Mouse (Mus musculus) duodenum, adult 2 months (tissue): ENCODE results near the gene Dhh. TPM values are rescaled to one million over a fixed set of nuclear protein-coding genes. Genes with fewer than 3 reads are reported as not detected.

Source experiments
- polyA plus RNA-seq: library from polyadenylated mRNA; depleted of rRNA; stranded (reverse); fragments of >200 nt; gene quantifications from 2 replicates; pipeline ENCODE4 v1.2.3, GENCODE M21; 2012; ENCODE audit warnings: low replicate concordance; rRNA removed

The Dhh gene
- 0.38 and 0.48 TPM in 2 replicates for polyA plus RNA-seq

DNA sequence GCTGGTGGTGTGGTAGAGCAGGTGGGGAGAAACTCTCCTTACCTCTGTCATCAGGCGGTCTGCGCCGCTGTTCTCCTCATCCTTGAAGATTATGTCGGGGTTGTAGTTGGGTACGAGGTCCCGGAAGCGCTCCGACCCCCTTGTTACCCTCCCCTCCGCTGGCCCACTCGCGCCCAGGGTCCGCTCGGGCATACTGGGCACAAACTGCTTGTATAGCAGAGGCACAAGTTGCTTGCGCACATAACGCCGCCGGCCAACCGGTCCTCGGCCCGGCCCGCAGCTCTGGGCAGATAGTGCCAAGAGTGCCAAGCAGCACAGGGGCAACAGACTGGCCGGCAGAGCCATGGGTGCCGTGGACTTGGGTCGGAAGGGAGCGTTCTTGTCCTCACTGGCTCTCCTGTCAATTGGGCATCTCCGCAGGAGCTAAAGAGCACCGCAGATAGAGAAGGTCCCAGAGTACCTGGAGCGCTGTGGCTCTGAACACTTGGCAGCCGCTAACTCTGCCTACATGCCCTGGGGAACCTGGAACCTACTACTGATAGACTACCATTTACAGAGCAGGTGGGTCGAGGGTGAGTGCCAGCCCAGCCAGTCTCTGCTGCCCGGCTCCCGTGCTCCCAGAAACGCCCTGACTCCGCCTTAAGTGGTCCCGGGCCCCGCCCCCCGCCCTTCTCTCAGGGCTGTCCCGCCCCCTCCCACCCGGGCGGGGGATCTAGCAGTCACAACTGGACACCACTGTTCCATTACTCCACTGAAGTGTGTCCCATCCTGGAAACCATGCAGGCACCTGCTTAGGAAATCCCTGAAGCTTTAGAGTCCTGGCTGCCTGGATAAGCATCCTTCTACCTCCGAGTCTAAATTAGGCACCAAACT lies at the start of gene Dhh:
Gene Dhh (minus strand): TSS at position 613 of the 873 bp plus-strand sequence.

DNA sequence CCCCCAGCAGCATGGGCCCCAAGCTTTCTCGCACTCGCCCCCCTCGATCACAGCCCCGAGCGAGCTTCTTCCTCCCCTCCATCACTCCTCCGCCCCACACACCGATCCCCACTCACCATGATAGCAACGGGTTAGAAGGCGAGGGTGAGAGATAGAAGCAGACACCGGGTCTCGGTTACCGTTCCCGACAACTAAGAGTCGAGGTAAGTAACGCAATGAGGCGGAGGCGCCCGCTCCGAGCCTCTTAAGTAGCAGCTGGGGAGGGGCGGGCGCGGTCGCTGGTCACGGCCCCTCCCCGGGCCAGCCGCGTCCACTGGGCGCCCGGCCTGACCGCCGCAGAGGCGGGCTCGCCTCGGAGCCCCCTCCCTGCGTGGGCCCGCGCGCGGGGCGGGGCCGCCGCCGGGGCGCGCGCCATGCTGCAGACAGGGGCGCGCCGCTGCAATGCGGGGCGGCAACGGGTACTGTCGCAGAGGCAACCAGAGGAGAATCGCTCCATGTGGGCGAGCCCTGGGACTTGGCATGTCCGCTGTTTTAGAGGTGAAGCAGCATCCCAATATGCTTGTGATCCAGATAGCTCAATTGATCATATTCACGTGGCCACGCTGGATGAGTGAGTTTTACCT lies 36.0 kb upstream of the Dhh start, which contains the start of gene Tuba1b:
Gene Tuba1b (minus strand): TSS at position 349 of the 623 bp plus-strand sequence.

DNA sequence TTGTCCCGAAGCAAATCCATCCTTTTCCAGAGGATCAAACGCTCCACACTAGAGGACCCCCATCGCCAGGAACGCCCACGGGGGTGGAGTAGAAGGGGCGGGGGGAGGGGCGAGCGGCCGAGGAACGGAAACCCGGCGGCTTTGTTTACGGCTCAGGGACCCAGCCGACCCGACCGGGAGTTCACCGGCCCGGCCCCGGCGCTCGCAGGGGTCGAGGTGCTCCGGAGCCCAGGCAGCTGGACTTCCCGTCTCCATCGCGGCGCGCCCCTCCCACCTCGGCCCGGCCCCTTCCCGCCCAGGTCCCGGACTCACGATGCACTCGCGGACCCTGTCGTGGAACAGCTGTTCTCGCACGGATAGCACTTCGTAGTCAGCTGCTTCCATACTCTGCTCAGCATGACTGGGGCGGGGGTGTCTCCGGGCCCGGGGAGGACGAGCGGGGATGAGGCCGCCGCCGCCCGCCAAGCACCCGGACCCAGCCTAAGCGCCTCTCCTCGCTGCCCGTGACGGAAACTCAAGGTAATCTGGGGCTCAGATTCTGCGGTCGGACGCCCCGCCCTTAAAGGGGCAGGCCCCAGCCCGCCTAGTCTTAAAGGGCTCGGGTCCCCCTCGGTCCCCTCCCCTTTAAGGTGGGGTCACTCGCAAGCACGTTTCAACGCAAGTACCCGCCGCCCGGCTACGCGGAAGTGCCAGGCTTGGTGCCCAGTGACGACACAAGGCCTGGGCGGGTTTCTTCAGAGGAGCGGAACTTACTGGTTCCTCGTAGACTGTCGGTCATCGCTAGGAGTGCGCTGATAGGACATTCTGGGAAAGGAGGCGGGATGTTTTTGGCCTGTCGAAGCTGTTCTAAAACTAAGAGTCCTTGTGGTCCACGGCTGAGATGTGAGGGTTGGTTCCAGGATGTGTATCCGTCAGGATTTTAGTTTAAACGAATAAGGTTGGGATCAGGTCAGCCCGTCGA lies 19.5 kb upstream of the Dhh start, which contains the start of gene Lmbr1l:
Gene Lmbr1l (minus strand): TSS at position 694 of the 961 bp plus-strand sequence.

DNA sequence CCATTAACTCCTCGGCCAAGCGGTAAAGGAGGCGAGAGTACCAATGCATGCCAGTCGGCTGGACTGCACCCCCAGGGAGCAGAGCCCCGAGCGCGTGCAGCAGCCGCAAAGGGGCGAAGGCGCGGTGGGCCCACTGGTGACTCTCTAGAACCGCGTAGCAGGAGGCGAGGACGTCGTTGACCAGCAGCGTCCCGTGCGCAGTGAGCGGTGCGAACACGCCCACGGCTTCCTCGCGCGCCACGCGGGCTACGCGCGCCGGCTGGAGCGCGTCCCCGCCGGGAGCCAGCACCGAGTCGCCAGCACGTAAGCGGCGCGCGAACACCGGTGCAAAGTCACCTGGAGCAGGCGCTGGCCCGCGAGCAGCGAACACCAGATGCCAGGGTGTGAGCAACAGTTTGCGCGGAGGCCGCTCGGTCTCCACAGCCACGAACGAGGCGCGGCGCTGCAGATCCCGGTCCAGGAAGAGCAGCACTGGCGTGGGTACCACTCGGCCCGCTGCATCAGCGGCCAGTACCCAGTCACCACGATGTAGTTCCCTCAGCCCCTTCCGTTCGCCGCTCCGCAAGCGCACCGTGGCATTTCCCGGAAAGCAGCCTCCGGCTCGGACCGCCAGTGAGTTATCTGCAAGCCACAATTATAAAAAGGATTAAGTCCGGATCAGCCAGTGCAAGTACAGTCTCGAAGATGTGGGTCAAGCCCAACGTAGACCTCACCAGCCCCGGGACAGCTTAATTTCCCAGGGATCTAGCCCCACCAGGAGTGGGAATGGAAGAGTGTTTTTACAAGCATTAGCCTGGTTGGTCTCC lies 4.2 kb downstream of the Dhh start, which contains the start of gene Rhebl1:
Gene Rhebl1 (minus strand): TSS at position 601 of the 806 bp plus-strand sequence.

DNA sequence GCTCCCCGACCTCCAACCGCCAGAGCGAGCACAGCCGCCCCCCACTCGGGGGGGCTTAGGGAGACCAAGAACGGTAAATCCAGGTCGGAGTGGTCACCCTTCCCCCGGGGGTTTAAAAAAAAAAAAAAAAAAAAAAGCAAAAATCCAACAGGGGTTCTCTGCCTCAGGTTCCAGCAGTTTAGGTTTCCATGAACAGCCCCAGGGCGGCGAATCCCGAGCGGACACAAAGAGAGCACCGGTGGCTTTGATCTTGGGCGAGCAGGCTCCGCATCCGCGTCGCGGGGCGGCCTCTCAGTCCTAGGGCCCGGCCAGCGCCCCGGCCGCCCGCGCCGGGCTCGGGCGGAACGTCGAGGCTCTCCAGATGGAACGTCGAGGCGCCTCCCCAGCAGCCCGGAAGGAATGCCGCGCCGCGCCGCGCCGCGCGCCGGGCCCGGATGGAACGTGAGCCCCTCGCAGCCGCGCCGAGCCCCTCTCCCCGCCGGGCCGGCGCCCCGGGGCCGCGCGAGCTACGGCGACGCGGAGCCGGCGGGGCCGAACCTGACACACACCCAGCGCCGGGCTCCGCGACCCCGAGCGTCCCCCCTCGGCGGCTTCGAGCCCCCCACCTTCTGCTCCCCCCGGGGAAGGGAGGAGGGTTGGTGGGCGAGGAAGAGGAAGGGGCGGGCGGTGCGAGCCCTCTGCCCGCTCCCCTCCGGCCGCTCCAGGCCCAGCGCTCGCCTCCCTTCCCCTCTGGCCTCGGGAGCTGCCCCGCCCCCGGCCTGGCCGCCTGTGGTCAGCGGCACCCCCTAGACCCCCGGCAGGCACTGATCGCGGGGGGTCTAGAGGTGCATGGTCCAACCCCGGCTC lies 27.0 kb downstream of the Dhh start, which contains the start of gene Kmt2d:
Gene Kmt2d (minus strand): TSS at position 135 of the 846 bp plus-strand sequence.

Other genes starting within 250 kb of the Dhh start
- gene Ddx23, start 235.6 kb downstream of the Dhh start, polyA plus RNA-seq, result 18.0 and 23.8 TPM in 2 replicates
- 0.88 and 1.3 TPM in 2 replicates for gene Rnd1, start 221.1 kb downstream of the Dhh start, polyA plus RNA-seq
- 0.07 and 0.12 TPM in 2 replicates for gene Ccdc65, start 190.3 kb downstream of the Dhh start, polyA plus RNA-seq
- gene Fkbp11, start 170.3 kb downstream of the Dhh start, polyA plus RNA-seq, result 18.0 and 30.8 TPM in 2 replicates
- gene Arf3, start 135.3 kb downstream of the Dhh start, polyA plus RNA-seq, result 38.7 and 67.0 TPM in 2 replicates
- gene Wnt10b, start 120.4 kb downstream of the Dhh start, polyA plus RNA-seq, result 0.17 and 0.19 TPM in 2 replicates
- not detected in 2 replicates for gene Wnt1, start 108.7 kb downstream of the Dhh start, polyA plus RNA-seq
- gene Ddn, start 89.0 kb downstream of the Dhh start, polyA plus RNA-seq, result 0.09 TPM in 1 of 2 replicates, not detected in the other
- 41.8 and 47.9 TPM in 2 replicates for gene Prkag1, start 67.0 kb downstream of the Dhh start, polyA plus RNA-seq
- gene Kmt2d, start 27.3 kb downstream of the Dhh start, polyA plus RNA-seq, result 18.7 and 19.0 TPM in 2 replicates
- 8.3 and 16.5 TPM in 2 replicates for gene Rhebl1, start 4.0 kb downstream of the Dhh start, polyA plus RNA-seq
- 90.8 and 281 TPM in 2 replicates for gene Lmbr1l, start 19.7 kb upstream of the Dhh start, polyA plus RNA-seq
- gene Tuba1b, start 36.0 kb upstream of the Dhh start, polyA plus RNA-seq, result 358 and 428 TPM in 2 replicates
- 33.8 and 39.7 TPM in 2 replicates for gene Gm49450, start 55.0 kb upstream of the Dhh start, polyA plus RNA-seq
- 74.1 and 81.7 TPM in 2 replicates for gene Tuba1a, start 55.2 kb upstream of the Dhh start, polyA plus RNA-seq
- 246 and 414 TPM in 2 replicates for gene Tuba1c, start 131.4 kb upstream of the Dhh start, polyA plus RNA-seq
- gene Prph, start 156.6 kb upstream of the Dhh start, polyA plus RNA-seq, result 7.2 and 7.3 TPM in 2 replicates
- gene Troap, start 176.0 kb upstream of the Dhh start, polyA plus RNA-seq, result 9.2 and 15.0 TPM in 2 replicates
- gene C1ql4, start 189.3 kb upstream of the Dhh start, polyA plus RNA-seq, result not detected in 2 replicates
- 39.0 and 41.7 TPM in 2 replicates for gene Dnajc22, start 194.6 kb upstream of the Dhh start, polyA plus RNA-seq
- 2.8 and 3.3 TPM in 2 replicates for gene Spats2, start 227.4 kb upstream of the Dhh start, polyA plus RNA-seq